Mouse (Mus musculus) MEL-GATA-1-ER (cell line): ENCODE measurements at regions not wholly inside any gene's neighbourhood (a gene's known extent, or its start where the extent isn't known, plus 50 kb on each side); places are given as distances from the start of the nearest gene placed in this dataset.

Source experiments
- DNase-seq: peaks from one replicate; pipeline ENCODE4 v3.0.0-alpha.2; 2012; ENCODE audit warnings: low read depth; ENCODE audit errors: extremely low read depth

- DNase-seq = no peak
Measured at GRCm38 (mm10) chr16:25087741-25088648, 198.6 kb upstream of the Tprg start.

- DNase-seq = no peak
Measured at GRCm38 (mm10) chr16:25088649-25089019, 198.0 kb upstream of the Tprg start.

- DNase-seq = no peak
Measured at GRCm38 (mm10) chr16:25104165-25104564, 182.5 kb upstream of the Tprg start.

- DNase-seq = no peak
Measured at GRCm38 (mm10) chr16:25104603-25105002, 182.0 kb upstream of the Tprg start.

GRCm38 (mm10) chr16:25140164-25140563 is 146.5 kb upstream of the Tprg start:
- no peak for DNase-seq

- DNase-seq = no peak
Measured at GRCm38 (mm10) chr16:25147486-25147885, 139.1 kb upstream of the Tprg start.

GRCm38 (mm10) chr16:25149186-25149585 is 137.4 kb upstream of the Tprg start:
- DNase-seq = no peak

- no peak for DNase-seq
Measured at GRCm38 (mm10) chr16:25176870-25177269, 109.7 kb upstream of the Tprg start.

GRCm38 (mm10) chr16:25178055-25178454 is 108.6 kb upstream of the Tprg start:
- DNase-seq = no peak

- no peak for DNase-seq
Measured at GRCm38 (mm10) chr16:25181939-25182338, 104.7 kb upstream of the Tprg start.

- DNase-seq = no peak
Measured at GRCm38 (mm10) chr16:25197079-25197478, 89.5 kb upstream of the Tprg start.

GRCm38 (mm10) chr16:25198844-25199243 is 87.8 kb upstream of the Tprg start:
- DNase-seq = no peak

GRCm38 (mm10) chr16:25199984-25200383 is 86.6 kb upstream of the Tprg start:
- no peak for DNase-seq

GRCm38 (mm10) chr16:25201094-25201770 is 85.4 kb upstream of the Tprg start:
- DNase-seq = no peak

- DNase-seq = no peak
Measured at GRCm38 (mm10) chr16:25213250-25213649, 73.4 kb upstream of the Tprg start.

- no peak for DNase-seq
Measured at GRCm38 (mm10) chr16:25220552-25220951, 66.1 kb upstream of the Tprg start.

GRCm38 (mm10) chr16:25224801-25225200 is 61.8 kb upstream of the Tprg start:
- DNase-seq = no peak
